Mouse (Mus musculus): ENCODE results near the gene Onecut1. TPM values are rescaled to one million over a fixed set of nuclear protein-coding genes. Genes with fewer than 3 reads are reported as not detected.

Onecut1 gene
- polyA plus RNA-seq, 1 experiment: 0.06 TPM

DNA sequence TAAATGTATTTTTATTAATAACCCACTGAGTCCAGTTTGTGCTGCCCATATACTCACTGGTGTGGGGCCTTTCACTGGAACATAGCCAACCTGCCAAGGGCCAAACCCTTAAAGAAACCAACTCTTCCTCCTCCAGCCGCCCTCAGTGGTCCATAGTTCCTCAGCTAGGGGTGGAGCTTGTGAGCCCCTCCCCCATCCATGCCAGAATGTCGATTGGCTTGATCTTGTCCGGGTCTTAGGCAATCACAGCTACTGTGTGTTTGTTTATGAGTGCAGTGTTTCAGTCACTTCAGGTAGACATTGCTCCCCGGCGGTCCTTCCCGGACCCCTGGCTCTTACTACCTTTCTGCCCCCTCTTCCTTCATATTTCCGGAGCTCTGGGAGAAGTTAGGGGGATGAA, 35.0 kb downstream of the Onecut1 start:
- Histone ChIP-seq H3K4me3 (ENCODE audit: extremely low read depth, insufficient read depth, insufficient read length) (no peak overlapping the region), H3K27ac (ENCODE audit: insufficient read depth, low read length) (no peak overlapping the region), H3K4me1 (ENCODE audit: control insufficient read depth, insufficient read depth, insufficient read length) (no peaks in the 10 kb centered on the region), H3K36me3 (ENCODE audit: control insufficient read depth, insufficient read depth, low read length) (no peaks in the 10 kb centered on the region), H3K27me3 (ENCODE audit: control insufficient read depth, insufficient read depth, low read length) (0 out of 2 replicates have a peak, but pooled peaks cover 2% of the 10 kb centered on the region)
- DNase-seq (ENCODE audit: low read depth in 1 of 2, low spot score in 2 of 2): no peak
- 83% methylated on average over 7 of the region's 7 CpGs for WGBS
- no peak for TF ChIP-seq CTCF (IDR thresholded peaks at IDR 0.05; ENCODE audit: extremely low read depth, insufficient read depth, insufficient read length, insufficient replicate concordance)

DNA sequence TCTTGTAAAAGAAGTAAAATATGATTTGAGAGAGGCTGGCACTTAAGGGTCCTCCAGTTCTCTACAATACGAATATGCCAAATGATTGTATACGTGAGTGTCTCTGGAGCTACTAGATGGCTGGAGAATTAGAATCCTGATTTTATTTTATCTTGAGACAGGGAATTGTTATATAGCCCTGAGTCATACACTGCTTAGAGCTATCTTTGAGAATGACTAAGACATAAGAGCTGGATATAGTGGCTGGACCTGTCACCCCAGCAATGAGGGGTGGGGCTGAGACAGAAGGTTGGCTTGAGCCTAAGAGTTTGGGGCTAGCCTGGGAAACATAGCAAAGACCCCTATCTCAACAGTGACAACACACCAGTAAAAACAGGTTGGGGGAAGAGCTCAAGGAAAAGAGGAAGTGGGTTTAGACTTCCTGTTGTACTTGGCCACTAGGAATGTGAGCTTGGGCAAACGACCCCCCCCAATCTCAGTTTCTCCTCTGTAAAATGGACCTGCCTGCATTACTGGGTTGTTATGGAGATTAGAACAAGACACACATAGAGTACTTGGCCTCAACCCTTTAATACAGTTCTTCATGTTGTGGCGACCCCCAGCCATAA, 35.8 kb downstream of the Onecut1 start:
- no peak for TF ChIP-seq POLR2A (IDR thresholded peaks at IDR 0.05; ENCODE audit: low read depth, low read length)
- no peak overlapping the region for H3K4me3 ChIP-seq (ENCODE audit: extremely low read depth, insufficient read depth, insufficient read length)
- no peak overlapping the region for H3K27ac ChIP-seq (ENCODE audit: insufficient read depth, low read length)
- 70% methylated on average over 4 of the region's 4 CpGs for WGBS
- H3K36me3 ChIP-seq (ENCODE audit: control insufficient read depth, insufficient read depth, low read length): no peaks in the 10 kb centered on the region
- DNase-seq (ENCODE audit: low read depth in 1 of 2, low spot score in 2 of 2): no peak
- 0 out of 2 replicates have a peak, but pooled peaks cover 2% of the 10 kb centered on the region for H3K27me3 ChIP-seq (ENCODE audit: control insufficient read depth, insufficient read depth, low read length)
- no peaks in the 10 kb centered on the region for H3K4me1 ChIP-seq (ENCODE audit: control insufficient read depth, insufficient read depth, insufficient read length)

DNA sequence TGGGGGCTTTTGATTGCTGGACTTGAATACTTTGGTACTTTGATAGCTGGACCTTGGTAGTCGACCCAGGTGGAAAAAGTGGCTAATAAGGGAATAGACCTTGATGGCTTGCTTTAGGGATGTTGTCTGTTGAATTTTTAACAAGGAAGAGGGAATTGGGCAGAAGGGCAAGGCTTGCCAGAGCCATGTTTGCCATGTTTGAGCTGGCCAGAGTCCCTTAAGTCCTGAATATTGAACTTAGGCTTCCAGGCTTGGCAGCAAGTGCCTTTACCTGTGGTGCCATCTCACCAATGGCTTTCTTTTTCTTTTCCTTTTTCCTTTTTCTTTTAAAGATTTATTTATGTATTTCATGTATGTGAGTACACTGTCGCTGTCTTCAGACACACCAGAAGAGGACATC, 38.4 kb downstream of the Onecut1 start:
- TF ChIP-seq CTCF (IDR thresholded peaks at IDR 0.05; ENCODE audit: extremely low read depth, insufficient read depth, insufficient read length, insufficient replicate concordance) (no peak), POLR2A (IDR thresholded peaks at IDR 0.05; ENCODE audit: low read depth, low read length) (no peak)
- no peak overlapping the region for H3K4me3 ChIP-seq (ENCODE audit: extremely low read depth, insufficient read depth, insufficient read length)
- no peaks in the 10 kb centered on the region for H3K4me1 ChIP-seq (ENCODE audit: control insufficient read depth, insufficient read depth, insufficient read length)
- DNase-seq (ENCODE audit: low read depth in 1 of 2, low spot score in 2 of 2): no peak
- no peaks in the 10 kb centered on the region for H3K36me3 ChIP-seq (ENCODE audit: control insufficient read depth, insufficient read depth, low read length)
- H3K27me3 ChIP-seq (ENCODE audit: control insufficient read depth, insufficient read depth, low read length): 0 out of 2 replicates have a peak, but pooled peaks cover 2% of the 10 kb centered on the region
- no peak overlapping the region for H3K27ac ChIP-seq (ENCODE audit: insufficient read depth, low read length)
- WGBS: 90% methylated on average over 2 of the region's 2 CpGs

DNA sequence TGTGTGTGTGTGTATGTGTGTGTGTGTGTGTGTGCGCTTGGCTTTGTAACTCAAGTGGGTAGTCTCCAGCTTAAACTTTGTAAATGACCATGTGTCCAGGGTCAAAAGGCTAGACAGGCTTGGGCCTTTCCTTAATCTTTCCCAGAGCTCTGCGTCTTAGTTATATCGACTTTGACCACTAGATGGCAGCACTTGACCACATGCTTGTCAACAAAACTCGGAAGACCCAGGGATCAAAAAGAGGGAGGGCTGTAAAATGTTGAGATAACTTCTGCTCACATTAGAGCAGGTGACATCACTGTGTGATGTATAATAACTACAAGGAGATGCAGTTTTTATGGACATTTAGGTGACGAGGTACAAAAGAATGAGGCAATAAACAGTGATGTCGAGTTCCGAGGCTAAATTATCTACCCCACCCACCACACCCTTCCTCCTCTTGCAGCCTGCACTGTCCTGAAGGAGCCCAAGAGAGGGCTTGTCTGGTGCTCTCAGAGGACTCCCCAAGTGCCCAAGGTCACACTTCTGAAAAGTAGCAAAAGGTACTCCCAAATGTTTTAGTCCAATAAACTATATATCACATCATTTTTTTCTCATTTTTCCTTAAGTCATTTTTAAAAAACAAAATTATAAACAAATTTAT, 43.3 kb downstream of the Onecut1 start:
- peaks cover 7% of the 10 kb centered on the region; the same call in 1 of the 2 replicates for H3K4me1 ChIP-seq (ENCODE audit: control insufficient read depth, insufficient read depth, insufficient read length)
- TF ChIP-seq POLR2A (IDR thresholded peaks at IDR 0.05; ENCODE audit: low read depth, low read length) (no peak), CTCF (IDR thresholded peaks at IDR 0.05; ENCODE audit: extremely low read depth, insufficient read depth, insufficient read length, insufficient replicate concordance) (peak; percentile 51; the same call in 1 of the 2 replicates)
- H3K27me3 ChIP-seq (ENCODE audit: control insufficient read depth, insufficient read depth, low read length): no peaks in the 10 kb centered on the region
- DNase-seq (ENCODE audit: low read depth in 1 of 2, low spot score in 2 of 2): peak; percentile 55 to 61
- H3K36me3 ChIP-seq (ENCODE audit: control insufficient read depth, insufficient read depth, low read length): no peaks in the 10 kb centered on the region
- WGBS: 8% methylated on average over 7 of the region's 7 CpGs
- H3K27ac ChIP-seq (ENCODE audit: insufficient read depth, low read length): no peak overlapping the region
- H3K4me3 ChIP-seq (ENCODE audit: extremely low read depth, insufficient read depth, insufficient read length): no peak overlapping the region

DNA sequence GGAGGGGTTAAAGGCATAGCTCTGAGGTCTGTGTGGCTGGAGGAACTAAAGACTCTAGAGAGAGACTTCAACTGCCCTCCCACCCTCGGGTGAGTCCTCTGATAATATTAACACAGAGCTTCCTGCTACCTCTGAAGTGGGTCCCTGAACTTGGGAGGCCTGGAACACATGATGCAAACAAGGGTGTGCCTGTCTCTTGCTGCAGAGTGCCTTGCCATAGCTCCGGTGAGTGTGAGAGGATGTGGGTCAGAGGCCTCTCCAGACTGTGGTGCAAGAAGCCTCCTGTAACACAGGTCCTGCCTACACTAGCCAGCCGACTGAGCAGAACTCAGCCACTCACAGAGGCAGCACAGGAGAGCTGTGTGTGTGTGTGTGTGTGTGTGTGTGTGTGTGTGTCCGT, 45.2 kb downstream of the Onecut1 start:
- no peak for TF ChIP-seq POLR2A (IDR thresholded peaks at IDR 0.05; ENCODE audit: low read depth, low read length)
- TF ChIP-seq CTCF (IDR thresholded peaks at IDR 0.05; ENCODE audit: extremely low read depth, insufficient read depth, insufficient read length, insufficient replicate concordance): no peak
- DNase-seq (ENCODE audit: low read depth in 1 of 2, low spot score in 2 of 2): no peak
- WGBS: 20% methylated on average over 4 of the region's 4 CpGs
- Histone ChIP-seq H3K27me3 (ENCODE audit: control insufficient read depth, insufficient read depth, low read length) (no peaks in the 10 kb centered on the region), H3K4me3 (ENCODE audit: extremely low read depth, insufficient read depth, insufficient read length) (no peak overlapping the region), H3K36me3 (ENCODE audit: control insufficient read depth, insufficient read depth, low read length) (no peaks in the 10 kb centered on the region), H3K27ac (ENCODE audit: insufficient read depth, low read length) (no peak overlapping the region), H3K4me1 (ENCODE audit: control insufficient read depth, insufficient read depth, insufficient read length) (peaks cover 7% of the 10 kb centered on the region; the same call in 1 of the 2 replicates)

DNA sequence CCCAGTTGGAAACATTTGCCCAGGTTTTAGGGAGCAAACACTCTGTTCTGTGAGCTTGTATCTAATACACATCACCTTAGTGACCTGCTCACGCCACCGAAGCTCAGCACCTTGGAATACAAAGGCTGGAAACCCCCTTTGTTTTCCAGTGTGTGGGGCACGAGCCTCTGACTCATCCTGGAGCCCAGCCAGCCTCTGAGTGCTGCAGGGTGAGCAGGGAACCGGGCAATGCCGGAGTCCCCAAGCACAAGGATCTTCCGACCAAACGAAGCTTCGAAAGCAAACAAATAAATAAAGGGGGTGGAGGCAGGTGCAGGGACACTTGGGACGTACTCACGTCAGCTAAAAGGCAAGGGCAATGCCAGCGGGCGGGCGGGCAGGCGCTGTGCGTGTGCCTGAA, 47.5 kb downstream of the Onecut1 start:
- H3K27ac ChIP-seq (ENCODE audit: insufficient read depth, low read length): no peak overlapping the region
- H3K4me3 ChIP-seq (ENCODE audit: extremely low read depth, insufficient read depth, insufficient read length): no peak overlapping the region
- TF ChIP-seq CTCF (IDR thresholded peaks at IDR 0.05; ENCODE audit: extremely low read depth, insufficient read depth, insufficient read length, insufficient replicate concordance): no peak
- TF ChIP-seq POLR2A (IDR thresholded peaks at IDR 0.05; ENCODE audit: low read depth, low read length): no peak
- H3K36me3 ChIP-seq (ENCODE audit: control insufficient read depth, insufficient read depth, low read length): no peaks in the 10 kb centered on the region
- no peaks in the 10 kb centered on the region for H3K27me3 ChIP-seq (ENCODE audit: control insufficient read depth, insufficient read depth, low read length)
- peaks cover 7% of the 10 kb centered on the region; the same call in 1 of the 2 replicates for H3K4me1 ChIP-seq (ENCODE audit: control insufficient read depth, insufficient read depth, insufficient read length)
- 87% methylated on average over 15 of the region's 15 CpGs for WGBS
- DNase-seq (ENCODE audit: low read depth in 1 of 2, low spot score in 2 of 2): no peak

DNA sequence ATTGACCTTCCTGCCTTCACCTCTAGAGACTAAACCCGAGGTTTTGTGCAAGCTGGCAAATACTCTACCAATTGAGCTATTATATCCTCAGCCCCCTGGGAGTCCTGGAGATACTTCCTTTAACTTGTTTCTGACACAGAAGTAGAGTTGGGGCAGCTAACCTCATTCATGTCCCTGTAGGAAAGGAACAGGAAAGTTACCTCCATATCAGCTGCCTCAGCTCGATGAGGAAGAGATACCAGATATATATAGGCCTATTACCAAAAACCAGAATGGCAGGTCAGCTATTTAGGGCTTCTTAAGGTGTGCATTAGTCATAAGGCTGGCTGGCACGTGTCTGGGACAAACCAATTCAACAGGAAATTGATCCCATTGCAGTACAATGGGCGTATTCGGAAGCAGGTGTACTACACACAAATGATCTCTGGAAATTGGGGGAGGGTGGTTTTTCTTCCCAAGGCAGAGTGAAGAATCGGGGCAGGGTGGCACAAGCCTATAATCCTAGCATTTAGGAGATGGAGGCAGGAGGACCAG, 48.6 kb downstream of the Onecut1 start:
- no peak for DNase-seq (ENCODE audit: low read depth in 1 of 2, low spot score in 2 of 2)
- TF ChIP-seq POLR2A (IDR thresholded peaks at IDR 0.05; ENCODE audit: low read depth, low read length) (no peak), CTCF (IDR thresholded peaks at IDR 0.05; ENCODE audit: extremely low read depth, insufficient read depth, insufficient read length, insufficient replicate concordance) (no peak)
- no peak overlapping the region for H3K4me3 ChIP-seq (ENCODE audit: extremely low read depth, insufficient read depth, insufficient read length)
- no peaks in the 10 kb centered on the region for H3K27me3 ChIP-seq (ENCODE audit: control insufficient read depth, insufficient read depth, low read length)
- peaks cover 7% of the 10 kb centered on the region; the same call in 1 of the 2 replicates for H3K4me1 ChIP-seq (ENCODE audit: control insufficient read depth, insufficient read depth, insufficient read length)
- 77% methylated on average over 6 of the region's 6 CpGs for WGBS
- H3K36me3 ChIP-seq (ENCODE audit: control insufficient read depth, insufficient read depth, low read length): no peaks in the 10 kb centered on the region
- H3K27ac ChIP-seq (ENCODE audit: insufficient read depth, low read length): no peak overlapping the region
